Mouse (Mus musculus) T-helper 17 cell (primary cell): Measurements from ENCODE around the gene Aph1c.

Source experiments
- in situ Hi-C, 2 experiments: fragments of 300-600 bp; cut with MboI, MseI; formaldehyde crosslinking; loops; 1 replicate in 1 of 2; 2 replicates in 1 of 2; pipeline ENCODE4 v1.15.1; 2025; ENCODE audit warnings: high pct_unique_total_duplicates in 2 of 2

Aph1c gene

DNA sequence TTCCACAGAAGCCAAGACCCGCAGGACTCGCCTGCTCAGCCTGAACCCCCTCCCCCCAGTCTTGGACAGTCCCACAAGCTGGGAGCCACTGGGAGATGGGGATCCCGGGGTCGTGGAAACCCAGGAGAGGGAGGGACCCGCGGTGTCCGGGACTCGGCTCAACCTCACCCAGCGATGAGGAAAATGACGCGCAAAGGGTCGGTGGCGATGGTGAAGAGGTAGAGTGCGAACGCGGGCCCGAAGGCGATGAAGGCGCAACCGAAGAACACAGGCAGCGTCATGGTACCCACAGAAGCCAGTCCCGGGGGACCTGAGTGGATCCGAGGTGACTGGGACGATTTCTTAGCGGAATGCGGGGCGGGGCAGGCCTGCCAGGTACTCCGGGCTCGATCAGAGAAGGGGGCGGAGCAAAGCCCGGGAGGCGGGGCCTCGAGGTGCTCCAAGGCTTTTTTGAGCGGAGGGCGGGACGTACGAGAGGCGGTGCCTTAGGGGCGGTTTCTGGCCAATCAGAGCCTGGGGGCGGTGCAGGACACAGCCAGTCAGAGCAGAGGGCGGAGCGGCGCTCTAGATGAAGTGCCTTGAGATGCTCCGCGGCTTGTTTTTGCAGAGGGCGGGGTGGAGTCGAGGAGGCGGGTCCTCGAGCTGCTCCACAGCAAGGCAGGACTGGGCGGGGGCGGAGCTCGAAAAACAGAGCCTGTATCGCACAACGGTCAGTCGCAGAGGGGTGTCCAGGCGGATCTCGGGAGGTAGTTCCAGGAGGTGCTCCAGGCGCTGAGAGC is at the start of gene Aph1c:
Gene Aph1c (minus strand): TSS at position 409 of the 779 bp plus-strand sequence.
- in situ Hi-C loops, result no loop called here

DNA sequence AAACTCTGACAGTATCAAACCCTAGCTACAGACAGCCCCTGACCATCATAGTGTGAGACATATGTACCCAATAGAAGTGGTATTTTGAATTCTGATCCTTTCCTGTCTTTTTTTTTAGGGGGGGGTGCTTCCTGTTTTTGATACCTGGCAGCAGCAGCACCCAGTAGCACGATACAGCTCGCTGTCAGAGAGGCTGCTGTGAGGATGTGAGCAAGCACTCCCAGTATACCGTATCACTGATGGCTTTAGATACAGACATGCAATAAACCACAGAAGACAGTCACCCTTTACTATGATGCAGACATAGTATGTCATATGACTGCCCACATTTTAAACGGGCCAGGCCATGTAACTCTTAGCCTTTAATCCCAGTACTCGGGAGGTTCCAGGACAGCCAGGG is 49.0 kb upstream of the Aph1c start:
- in situ Hi-C loops, result loop anchor here in 1 of 2 experiments (5.0 kb wide), 1 partner anchor 34 kb away; the partner anchor contains the start of gene Rab8b

DNA sequence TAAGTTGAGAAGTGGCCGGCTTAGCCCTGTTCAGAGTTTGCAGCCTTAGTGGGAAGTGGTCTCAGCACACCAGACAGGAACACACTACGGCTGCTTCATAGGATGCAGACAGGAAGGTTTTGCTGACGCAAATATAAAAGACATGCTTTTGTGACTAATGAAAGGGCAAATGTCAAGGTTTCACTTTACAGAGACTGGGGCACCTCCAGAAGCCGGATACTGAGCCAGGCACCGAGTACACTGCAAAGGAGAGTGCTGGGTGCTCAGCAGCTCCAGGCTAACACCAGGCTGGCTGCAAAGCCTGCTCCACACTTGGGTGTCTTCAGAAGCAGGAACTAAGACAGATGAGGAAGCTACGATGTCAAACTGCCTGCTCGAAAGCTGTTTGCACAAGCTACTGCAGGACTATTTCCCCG is 47.9 kb upstream of the Aph1c start:
- in situ Hi-C loops, result loop anchor here in 1 of 2 experiments (5.0 kb wide), 1 partner anchor 35 kb away; the partner anchor contains the start of gene Rab8b

DNA sequence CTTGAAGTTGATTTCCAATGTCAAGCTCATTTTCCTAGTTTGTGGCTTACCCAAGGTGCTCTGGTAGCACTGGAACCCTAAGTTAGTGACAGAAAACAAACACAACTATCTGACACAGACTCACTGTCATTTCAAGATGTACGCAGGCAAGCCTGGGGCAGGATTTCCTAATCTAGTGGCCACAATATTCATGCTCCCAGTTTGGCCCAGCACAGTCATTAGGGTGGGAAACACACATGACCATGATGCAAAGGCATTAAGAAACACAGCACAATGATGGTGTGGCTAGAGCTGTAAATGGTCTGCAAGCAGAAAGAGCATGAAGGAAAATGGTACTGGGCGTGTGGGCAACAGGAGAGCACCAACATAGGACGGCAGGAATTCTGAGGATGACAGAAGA is 47.3 kb upstream of the Aph1c start:
- in situ Hi-C loops, result loop anchor here in 1 of 2 experiments (5.0 kb wide), 1 partner anchor 35 kb away; the partner anchor contains the start of gene Rab8b

DNA sequence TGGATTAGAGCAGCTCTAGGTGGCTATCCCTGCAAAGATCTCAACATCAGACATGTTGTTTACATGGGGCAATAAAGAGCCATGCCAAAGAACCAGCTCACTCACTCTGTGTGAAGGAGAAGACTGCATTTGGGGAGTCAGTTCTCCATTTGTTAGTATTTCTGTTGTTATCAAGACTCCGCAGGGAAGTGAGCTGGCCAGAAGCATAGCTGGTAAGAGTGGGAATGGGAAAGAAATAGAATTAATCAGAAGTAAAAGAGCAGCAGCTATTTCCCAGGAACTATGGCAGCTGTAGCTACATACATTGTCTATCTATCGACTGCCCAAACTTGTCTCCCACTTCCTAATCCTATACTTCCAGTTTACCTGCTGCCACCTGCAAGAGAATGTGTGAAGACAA is 46.2 kb upstream of the Aph1c start:
- in situ Hi-C loops, result loop anchor here in 1 of 2 experiments (5.0 kb wide), 1 partner anchor 37 kb away; the partner anchor contains the start of gene Rab8b

DNA sequence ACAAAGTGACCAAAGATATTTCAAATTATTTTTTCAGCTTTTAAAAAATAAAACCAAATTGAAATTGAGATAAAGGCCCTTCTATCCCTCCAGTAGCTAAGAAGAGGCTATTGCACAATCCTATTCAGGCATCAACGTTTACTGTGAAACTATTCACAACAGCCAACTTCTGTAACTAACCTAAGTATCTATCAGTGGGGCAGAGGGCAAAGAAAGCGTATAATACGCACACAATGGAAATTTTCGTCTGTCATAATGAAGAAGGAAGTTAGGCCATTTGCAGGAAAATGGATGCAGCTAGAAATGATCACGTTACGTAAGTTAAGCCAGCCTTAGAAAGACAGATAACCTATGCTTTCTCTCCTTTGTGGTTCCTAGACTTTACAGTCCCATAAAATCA is 45.0 kb upstream of the Aph1c start:
- in situ Hi-C loops, result no loop called here

DNA sequence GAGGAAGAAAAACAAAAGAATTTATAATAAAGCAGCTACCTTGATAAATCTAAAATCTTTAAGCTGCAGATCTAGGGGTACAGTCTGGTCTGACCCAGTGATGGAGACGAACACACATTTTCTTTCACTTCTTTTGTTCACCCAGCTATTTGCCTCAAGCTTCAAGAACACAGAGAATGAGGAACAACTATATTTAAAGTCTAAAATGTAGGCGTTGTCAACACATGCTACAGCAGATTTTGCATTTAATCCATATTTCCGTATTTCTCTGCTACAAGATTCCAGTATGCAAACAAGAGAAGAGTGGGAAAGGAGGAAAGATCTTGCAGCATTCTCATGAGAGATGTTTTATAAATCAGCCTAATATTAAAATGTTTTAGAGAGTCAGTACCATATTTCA is 44.4 kb upstream of the Aph1c start:
- in situ Hi-C loops, result no loop called here

DNA sequence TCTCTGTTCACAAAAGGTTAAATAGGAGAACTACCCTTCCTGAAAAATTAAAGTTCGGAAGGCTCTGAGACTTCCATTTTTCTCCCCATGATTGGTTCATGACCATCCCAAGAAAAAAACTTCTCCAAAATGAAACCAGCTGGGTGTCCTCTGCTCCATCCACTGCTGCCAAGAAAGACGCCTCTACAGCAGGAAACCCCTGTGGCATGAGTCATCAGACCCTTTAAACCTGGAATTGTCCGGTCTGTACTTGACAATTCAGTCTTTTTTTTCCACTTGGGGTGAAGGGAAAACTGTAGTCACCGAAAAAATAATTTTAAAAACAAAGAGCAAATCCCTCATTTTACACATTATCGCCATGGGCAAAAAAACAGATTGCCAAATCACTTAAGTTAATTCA is 42.1 kb upstream of the Aph1c start:
- in situ Hi-C loops, result no loop called here

DNA sequence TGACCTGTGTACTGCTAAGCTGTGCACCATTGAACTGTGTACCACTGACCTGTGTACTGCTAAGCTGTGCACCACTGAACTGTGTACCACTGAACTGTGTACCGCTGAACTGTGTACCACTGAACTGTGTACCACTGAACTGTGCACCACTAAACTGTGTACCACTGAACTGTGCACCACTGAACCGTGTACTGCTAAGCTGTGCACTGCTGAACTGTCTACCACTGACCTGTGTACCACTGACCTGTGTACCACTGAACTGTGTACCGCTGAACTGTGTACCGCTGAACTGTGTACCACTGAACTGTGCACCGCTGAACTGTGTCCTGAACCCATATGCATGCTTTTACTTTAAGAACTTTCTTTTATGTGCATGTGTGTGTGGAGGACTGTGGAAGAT is 39.8 kb upstream of the Aph1c start:
- in situ Hi-C loops, result loop anchor here in 1 of 2 experiments (5.0 kb wide), 1 partner anchor 58 kb away; no protein-coding TSS in a partner anchor

DNA sequence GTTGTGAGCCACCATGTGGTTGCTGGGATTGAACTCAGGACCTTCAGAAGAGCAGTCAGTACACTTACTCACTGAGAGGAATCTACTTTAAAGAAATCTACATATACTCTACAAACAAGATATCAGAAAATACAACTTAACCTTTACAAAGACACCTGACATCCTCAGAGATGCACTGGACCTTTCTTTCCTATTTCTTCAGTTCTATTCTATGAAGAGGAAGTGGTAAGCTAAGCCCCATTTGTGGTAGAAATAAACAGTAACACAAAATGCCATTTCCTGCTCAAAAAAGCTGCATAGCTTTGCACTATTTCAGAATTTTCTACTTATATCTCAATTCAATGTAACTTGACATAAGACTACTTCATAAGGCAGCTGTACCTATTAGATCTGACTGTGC is 39.0 kb upstream of the Aph1c start:
- in situ Hi-C loops, result loop anchor here in 1 of 2 experiments (5.0 kb wide), 1 partner anchor 59 kb away; no protein-coding TSS in a partner anchor

DNA sequence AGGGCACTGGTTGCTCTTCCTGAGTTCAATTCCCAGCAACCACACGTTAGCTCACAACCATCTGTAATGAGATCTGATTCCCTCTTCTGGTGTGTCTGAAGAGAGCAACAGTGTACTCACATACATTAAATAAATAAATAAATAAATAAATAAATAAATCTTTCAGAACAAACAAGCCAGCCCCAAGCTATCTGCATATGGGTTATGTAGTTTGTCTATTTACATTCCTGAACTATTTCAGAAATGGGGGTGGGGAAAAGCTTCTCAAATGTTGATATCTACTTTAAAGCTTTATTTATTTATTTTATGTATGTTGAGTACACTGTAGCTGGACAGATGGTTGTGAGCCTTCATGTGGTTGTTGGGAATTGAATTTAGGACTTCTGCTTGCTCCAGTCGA is 38.5 kb upstream of the Aph1c start:
- in situ Hi-C loops, result loop anchor here in 1 of 2 experiments (5.0 kb wide), 1 partner anchor 59 kb away; no protein-coding TSS in a partner anchor

DNA sequence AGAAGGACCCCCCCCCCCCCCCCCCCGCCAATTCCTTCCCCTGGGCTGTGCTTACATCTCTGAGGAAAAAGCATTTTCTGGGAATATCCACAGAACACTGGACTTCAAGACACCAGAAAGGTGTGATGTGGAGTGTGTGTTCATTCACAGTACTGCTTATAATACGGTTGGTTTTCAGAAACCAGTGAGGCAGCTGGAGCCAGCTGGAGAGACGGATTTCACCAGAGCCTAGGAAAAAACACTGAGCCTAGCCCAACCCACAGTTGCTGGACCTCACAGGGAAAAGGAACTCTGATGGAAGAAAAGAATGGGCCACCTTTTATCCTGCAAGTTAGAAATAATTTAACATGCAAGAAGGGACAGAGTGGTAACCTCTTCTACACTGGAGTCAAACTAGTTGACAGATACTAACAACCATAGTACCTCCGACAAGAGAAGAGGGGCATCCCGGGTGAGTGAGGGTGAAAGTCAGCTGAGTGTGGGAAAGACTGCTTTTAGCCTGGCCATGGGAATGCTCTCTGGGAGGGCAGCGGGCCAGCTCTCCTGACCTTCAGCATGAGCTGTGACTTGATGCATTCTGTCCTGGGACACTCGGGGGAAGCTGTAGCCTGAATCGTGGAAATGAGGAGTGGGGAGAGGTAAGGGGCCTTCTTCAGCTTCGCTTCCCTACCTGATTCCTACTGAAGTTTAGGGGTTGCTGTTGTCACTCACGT is 37.6 kb upstream of the Aph1c start:
- in situ Hi-C loops, result loop anchor here in 1 of 2 experiments (5.0 kb wide), 1 partner anchor 60 kb away; no protein-coding TSS in a partner anchor

DNA sequence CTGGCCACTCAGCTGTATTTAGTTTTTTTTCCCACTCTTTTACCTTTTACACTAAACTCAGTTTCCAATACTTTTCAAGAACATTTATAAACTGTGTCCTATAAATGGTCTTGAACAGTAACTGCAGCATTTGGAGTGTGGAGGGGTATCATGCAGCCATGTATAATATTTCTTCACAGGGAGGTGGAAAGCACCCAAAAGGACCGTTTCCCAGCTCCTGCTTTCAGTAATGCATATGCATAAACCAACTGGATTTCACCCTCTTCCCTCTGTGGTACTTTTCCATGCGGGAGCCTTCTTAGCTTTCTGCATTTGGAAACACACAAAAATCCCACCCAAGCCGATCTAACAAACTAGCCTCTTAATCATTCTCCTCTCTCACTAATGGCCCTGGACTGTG is 30.2 kb upstream of the Aph1c start:
- in situ Hi-C loops, result no loop called here

DNA sequence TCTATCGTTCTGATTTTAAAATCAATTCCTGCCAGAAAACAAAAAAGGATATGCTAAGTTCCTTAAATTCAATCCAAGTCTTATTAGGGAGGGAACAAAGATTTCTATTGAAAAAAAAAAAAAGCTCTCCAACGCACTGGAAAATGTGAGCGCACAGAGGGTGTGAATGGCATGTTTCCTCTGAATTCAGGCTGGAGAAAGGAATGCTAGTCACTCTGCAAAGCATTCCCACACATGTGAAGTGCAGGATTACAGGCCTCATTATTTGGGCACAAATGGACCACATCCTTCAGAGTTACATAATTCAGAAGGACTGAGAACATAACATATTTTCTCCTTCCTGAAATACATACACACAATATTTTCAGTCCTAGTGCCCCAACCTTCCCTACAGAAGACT is 28.9 kb upstream of the Aph1c start:
- in situ Hi-C loops, result no loop called here

DNA sequence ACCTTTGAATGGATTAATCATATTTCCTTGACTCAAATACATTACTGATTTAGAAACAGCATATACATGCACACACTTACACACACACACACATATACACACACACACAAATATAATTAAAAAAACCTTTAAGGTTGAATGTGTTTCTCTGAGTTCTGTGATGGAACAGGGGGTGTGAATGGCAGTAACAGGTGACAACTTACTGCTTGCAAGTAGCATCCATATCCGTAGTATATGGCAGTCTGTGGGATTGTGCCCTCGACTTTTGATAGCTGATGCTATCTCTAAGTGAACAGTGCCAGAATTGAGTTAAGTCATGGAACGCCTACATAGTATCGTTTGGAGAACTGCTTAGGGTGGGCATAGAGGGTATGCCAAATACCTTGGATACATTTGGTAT is 27.7 kb upstream of the Aph1c start:
- in situ Hi-C loops, result no loop called here

DNA sequence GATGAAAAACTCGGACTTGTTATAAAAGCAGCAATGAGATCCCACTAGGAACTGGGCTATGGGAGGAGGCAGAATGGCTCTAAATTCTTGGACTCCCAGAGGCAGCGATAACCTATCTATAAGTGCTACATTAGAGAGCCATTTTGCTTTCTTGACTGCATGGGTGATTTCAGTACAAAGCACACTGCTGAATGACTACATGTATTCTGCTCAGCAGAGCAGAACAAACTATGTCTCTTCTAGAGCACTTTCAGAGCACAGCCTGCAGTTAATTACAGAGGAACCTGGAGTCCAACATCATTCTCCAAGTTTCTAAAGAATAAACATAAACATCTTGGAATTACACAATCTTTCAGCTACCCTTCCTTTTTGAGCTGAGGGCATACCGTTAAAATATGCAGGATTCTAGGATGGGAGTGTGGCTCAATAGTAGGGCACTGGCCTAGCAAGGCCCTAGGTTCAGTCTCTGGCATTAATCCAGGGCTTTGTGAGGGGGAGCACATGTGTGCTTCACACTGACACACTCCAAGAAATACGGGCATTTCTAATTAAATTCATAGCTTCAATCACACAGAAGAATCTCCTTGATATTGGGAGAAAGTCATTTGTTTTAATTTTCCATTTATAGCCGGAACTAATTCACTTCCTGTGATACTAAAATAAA is 26.7 kb upstream of the Aph1c start:
- in situ Hi-C loops, result no loop called here

DNA sequence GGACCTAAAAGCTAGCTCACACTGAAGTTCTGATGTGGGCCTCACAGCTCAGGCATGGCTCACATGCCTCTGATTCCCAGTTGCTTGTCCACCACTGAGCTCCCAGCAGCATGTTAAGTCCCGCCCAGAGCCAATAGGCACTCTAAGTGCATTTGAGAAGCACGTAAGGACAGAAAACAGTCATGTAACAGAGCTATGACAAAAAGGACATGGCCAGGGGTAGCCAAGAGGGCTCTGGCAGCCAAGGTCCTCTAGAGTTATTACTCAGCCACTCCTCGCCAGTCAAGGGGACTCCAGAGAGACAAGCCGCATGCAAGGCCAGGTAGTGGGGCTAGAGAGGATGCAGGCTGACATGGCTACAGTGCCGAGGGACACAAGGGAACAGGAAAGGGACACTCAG is 25.0 kb upstream of the Aph1c start:
- in situ Hi-C loops, result no loop called here

DNA sequence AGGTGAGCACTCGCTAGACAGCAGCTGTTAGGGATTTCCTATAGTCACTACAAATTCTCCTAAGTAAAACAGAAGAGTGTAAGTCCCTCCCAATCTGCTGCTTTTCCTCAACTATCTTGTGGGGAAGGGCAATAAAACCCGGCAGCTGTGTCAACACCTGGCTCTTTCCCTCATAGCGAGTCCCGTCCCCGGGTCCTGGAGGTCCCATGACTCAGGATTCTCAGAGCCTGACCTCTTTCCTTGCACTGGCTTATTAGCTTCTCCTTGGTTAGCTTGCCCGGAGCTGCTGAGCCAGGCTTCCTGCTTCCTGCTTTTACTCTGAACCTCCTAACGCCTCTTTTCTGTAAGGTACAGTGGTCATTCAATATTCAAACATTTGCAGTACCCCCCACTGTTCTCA is 21.3 kb upstream of the Aph1c start:
- in situ Hi-C loops, result no loop called here

DNA sequence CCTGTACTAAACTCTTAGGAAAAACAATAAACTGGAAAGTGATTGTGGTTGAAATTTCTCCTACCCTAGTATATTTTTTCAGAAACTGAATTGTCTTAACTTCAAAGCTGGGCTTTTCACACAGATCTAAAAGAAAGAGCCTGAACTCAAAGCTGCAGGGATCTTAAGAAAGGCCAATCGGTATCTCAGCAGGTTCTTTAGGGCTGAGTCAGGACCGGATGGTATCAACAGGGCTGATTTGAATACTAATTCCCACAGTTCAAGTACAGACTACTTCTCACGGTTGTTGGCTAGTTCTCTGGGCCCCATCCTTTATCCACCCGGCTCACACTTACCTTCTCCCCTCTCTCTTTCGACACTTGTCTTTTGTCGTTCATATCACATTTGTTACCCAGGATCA is 18.1 kb upstream of the Aph1c start:
- in situ Hi-C loops, result no loop called here

DNA sequence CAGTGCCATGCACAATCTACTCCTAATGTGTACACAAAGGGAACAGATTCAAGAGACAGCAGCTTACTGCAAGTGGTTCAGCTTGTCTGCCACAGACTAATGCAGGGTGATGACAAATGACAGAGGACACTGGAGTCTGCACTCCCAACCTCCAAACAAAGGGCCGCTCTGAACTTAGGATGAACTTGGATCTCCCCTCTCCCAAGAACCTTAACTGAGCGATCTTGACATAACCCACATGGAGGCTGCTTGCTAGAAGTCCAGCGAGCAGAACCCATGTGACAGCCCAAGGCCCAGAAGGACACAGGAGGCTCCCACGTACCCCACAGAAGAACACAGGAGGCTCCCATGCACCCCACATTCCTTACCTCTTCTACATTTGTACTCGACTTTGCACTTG is 16.4 kb upstream of the Aph1c start:
- in situ Hi-C loops, result no loop called here

DNA sequence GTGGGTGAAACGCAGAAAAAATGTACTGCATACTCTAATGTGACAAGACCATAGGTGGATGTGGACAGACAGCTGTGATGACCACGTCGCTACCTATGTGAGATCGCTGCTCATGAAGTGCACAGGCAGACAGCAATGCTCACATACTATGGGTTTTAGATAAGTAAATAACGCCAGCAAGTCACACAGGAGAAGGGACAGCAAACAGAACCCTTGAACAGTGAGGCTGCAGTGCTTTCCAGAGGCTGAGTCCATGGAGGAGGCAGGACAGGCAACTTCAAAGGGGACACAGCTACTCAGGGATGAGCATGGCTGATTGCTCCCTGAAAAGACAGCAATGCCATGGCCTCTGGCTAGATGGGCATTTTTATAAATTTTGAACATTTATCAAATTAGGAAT is 12.3 kb upstream of the Aph1c start:
- in situ Hi-C loops, result no loop called here

DNA sequence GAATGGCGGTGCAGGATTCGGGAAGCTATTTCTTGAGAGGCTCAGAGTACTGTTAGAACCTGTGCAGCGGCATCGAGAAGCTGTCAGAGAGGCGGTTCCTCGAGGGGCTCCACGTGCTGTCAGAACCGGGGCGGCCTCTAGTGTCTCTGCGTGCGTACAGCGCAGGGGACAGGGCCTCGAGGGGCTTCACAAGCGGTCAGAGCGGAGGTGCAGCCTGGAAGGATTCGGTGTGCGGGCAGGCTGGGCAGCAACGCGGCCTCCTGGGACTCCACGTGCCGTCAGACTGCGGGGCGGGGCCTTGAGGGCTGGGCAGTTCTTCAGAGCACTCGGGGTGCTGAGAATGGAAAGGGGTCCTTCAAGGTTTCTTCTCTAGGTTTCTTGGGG is 563 bp upstream of the Aph1c start:
- in situ Hi-C loops, result no loop called here
